Mouse (Mus musculus): Measurements from ENCODE around the gene Sema3a.

DNA sequence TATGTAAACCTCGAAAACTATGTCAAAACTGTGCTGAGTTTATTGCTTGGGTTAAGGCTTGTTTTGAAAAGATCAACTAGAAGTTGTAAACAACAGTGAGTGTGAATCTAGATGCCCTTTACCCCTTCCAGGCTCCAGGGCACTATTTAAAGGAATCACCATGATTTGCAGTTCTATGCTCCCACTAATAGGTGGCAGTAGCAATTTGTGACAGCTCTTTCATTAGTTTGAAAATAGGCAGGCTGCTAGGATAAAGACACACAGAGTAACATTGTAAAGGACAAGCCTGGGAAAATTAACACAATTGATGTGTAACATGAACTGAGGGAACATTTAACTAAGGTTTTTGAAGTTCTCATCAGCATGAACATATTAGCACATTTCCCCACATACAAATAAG, 280.2 kb downstream of the Sema3a start:
- peak; percentile 71 for TF ChIP-seq CTCF (IDR thresholded peaks at IDR 0.05)
- TF ChIP-seq EP300 (IDR thresholded peaks at IDR 0.05) = no peak

Measured in lung, postnatal 0 days (tissue).